Mouse (Mus musculus): ENCODE data around the gene Grm4.

DNA sequence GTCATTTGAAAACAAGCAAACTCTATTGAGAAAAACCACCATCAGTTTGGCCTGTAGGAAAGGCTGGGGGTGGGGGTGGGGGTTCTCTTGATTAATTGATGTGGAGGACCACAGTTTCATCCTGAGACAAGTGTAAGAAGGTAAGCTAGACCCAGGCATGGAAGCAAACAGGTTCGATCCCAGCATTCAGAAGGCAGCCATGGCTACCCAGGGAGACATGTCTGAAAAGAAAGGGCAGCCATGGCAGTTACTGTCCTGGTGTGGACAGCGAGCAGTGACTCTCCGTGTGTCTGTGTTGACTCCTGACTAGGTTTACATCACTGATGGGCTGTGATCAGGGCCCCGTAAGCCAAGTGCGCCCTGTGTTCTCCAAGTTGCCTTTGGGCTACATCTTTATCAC is at the start of gene Grm4:
- no peak for TF ChIP-seq CTCF (IDR thresholded peaks at IDR 0.05; ENCODE audit: insufficient read depth, low read length)
- no peak for TF ChIP-seq POLR2A (IDR thresholded peaks at IDR 0.05; ENCODE audit: borderline replicate concordance, extremely low read depth, low read depth, low read length)

Data from lung, adult 2 months (tissue).